Mouse (Mus musculus) hindbrain, embryonic 13.5 days (tissue): Measurements from ENCODE around the gene Spaca7. TPM values are rescaled to one million over a fixed set of nuclear protein-coding genes. Genes with fewer than 3 reads are reported as not detected.
"Not testable (repeated sequence)": the region's sequence is repeated elsewhere in the genome, so short reads cannot be mapped to it uniquely, and the experiment has no call there.

Source experiments
- ATAC-seq: fragments of 200-750 bp; cut with Nextera tagmentation; 2 replicates; pipeline ENCODE4 v1.8.0; 2017; ENCODE audit warnings: moderate TSS enrichment; ENCODE audit not compliant: low FRiP score
- H3K27ac ChIP-seq: fragments of 300-500 bp; sonication (generic); 2 replicates; pipeline ENCODE4 v1.5.1; 2015; ENCODE audit warnings: inconsistent platforms, mild to moderate bottlenecking, moderate library complexity
- H3K27me3 ChIP-seq: fragments of 300-500 bp; sonication (generic); 2 replicates; pipeline ENCODE4 v1.6.1; 2015; ENCODE audit warnings: mild to moderate bottlenecking, inconsistent platforms
- H3K36me3 ChIP-seq: fragments of 300-500 bp; sonication (generic); 2 replicates; pipeline ENCODE4 v1.6.1; 2015; ENCODE audit warnings: mild to moderate bottlenecking, inconsistent platforms
- H3K4me1 ChIP-seq: fragments of 300-500 bp; sonication (generic); replicated peaks from 2 replicates; pipeline ENCODE4 v1.6.1; 2015; ENCODE audit warnings: inconsistent platforms
- H3K4me2 ChIP-seq: fragments of 300-500 bp; sonication (generic); 2 replicates; pipeline ENCODE4 v1.6.1; 2015; ENCODE audit warnings: inconsistent platforms, mild to moderate bottlenecking, moderate library complexity
- H3K4me3 ChIP-seq: fragments of 300-500 bp; sonication (generic); 2 replicates; pipeline ENCODE4 v1.5.1; 2015; ENCODE audit warnings: mild to moderate bottlenecking, inconsistent platforms
- H3K9ac ChIP-seq: fragments of 300-500 bp; sonication (generic); 2 replicates; pipeline ENCODE4 v1.6.1; 2015; ENCODE audit warnings: mild to moderate bottlenecking, inconsistent platforms
- H3K9me3 ChIP-seq: fragments of 300-500 bp; sonication (generic); 2 replicates; pipeline ENCODE4 v1.6.1; 2016; ENCODE audit warnings: inconsistent platforms
- WGBS: fragments of 180-500 bp; shearing (Covaris S2); methylation state at CpG from one replicate; pipeline ENCODE4 v1.1.7; 2015; 5-methylcytosine and 5-hydroxymethylcytosine counted together
- polyA plus RNA-seq: library from polyadenylated mRNA; unstranded; fragments of >200 nt; fragmentation: Nextera tagmentation; extraction: Ambion mirVana; gene quantifications from 2 replicates; pipeline ENCODE4 v1.2.1, GENCODE M21; 2015

The Spaca7 gene
- polyA plus RNA-seq, 1 experiment from 2014 or later: not detected

- WGBS: 21% methylated on average over 11 of the region's 11 CpGs
- H3K4me2 ChIP-seq: no peak overlapping the region
- ATAC-seq: no peak
- H3K4me3 ChIP-seq: no peak overlapping the region
- no peaks in the 10 kb centered on the region for H3K36me3 ChIP-seq
- no peaks in the 10 kb centered on the region for H3K4me1 ChIP-seq
- no peak overlapping the region for H3K9ac ChIP-seq
- no peaks in the 10 kb centered on the region for H3K9me3 ChIP-seq
- no peak overlapping the region for H3K27ac ChIP-seq
- peaks cover 92% of the 10 kb centered on the region for H3K27me3 ChIP-seq
Observed at GRCm38 (mm10) chr8:12561403-12561960, 11.3 kb upstream of the Spaca7 start.

- Histone ChIP-seq H3K27me3 (peaks cover 77% of the 10 kb centered on the region), H3K4me1 (no peaks in the 10 kb centered on the region), H3K9me3 (no peaks in the 10 kb centered on the region), H3K4me3 (no peak overlapping the region), H3K36me3 (no peaks in the 10 kb centered on the region), H3K9ac (no peak overlapping the region), H3K27ac (no peak overlapping the region), H3K4me2 (no peak overlapping the region)
- peak; percentile 59; the same call in 1 of the 2 replicates for ATAC-seq
- 4% methylated on average over 4 of the region's 4 CpGs for WGBS
Observed at GRCm38 (mm10) chr8:12564307-12564706, 8.5 kb upstream of the Spaca7 start.

- ATAC-seq: no peak
- Histone ChIP-seq H3K27ac (no peak overlapping the region), H3K9ac (no peak overlapping the region), H3K4me2 (no peak overlapping the region), H3K9me3 (no peaks in the 10 kb centered on the region), H3K27me3 (peaks cover 67% of the 10 kb centered on the region), H3K4me1 (no peaks in the 10 kb centered on the region), H3K4me3 (no peak overlapping the region), H3K36me3 (no peaks in the 10 kb centered on the region)
- WGBS: 64% methylated on average over 10 of the region's 10 CpGs
Observed at GRCm38 (mm10) chr8:12565488-12565887, 7.3 kb upstream of the Spaca7 start.

GRCm38 (mm10) chr8:12566509-12566908 is 6.3 kb upstream of the Spaca7 start:
- H3K9ac ChIP-seq: no peak overlapping the region
- no peaks in the 10 kb centered on the region for H3K9me3 ChIP-seq
- no peak overlapping the region for H3K27ac ChIP-seq
- no peaks in the 10 kb centered on the region for H3K4me1 ChIP-seq
- no peak overlapping the region for H3K4me3 ChIP-seq
- no peak overlapping the region for H3K4me2 ChIP-seq
- no peak for ATAC-seq
- H3K27me3 ChIP-seq: peaks cover 59% of the 10 kb centered on the region
- H3K36me3 ChIP-seq: no peaks in the 10 kb centered on the region
- WGBS: 55% methylated on average over 7 of the region's 7 CpGs

GRCm38 (mm10) chr8:12576003-12576402 is 3.2 kb downstream of the Spaca7 start:
- WGBS: 66% methylated on average over 5 of the region's 5 CpGs
- Histone ChIP-seq H3K4me2 (no peak overlapping the region), H3K9ac (no peak overlapping the region), H3K27ac (no peak overlapping the region), H3K9me3 (no peaks in the 10 kb centered on the region), H3K36me3 (no peaks in the 10 kb centered on the region), H3K4me1 (0 out of 2 replicates have a peak, but pooled peaks cover 3% of the 10 kb centered on the region), H3K4me3 (no peak overlapping the region), H3K27me3 (peaks cover 25% of the 10 kb centered on the region)
- no peak for ATAC-seq

- 0 out of 2 replicates have a peak, but pooled peaks cover 3% of the 10 kb centered on the region for H3K4me1 ChIP-seq
- no peak overlapping the region for H3K9ac ChIP-seq
- WGBS: 55% methylated on average over 6 of the region's 6 CpGs
- H3K4me3 ChIP-seq: no peak overlapping the region
- H3K27ac ChIP-seq: no peak overlapping the region
- H3K27me3 ChIP-seq: peaks cover 25% of the 10 kb centered on the region
- H3K9me3 ChIP-seq: no peaks in the 10 kb centered on the region
- H3K36me3 ChIP-seq: no peaks in the 10 kb centered on the region
- no peak overlapping the region for H3K4me2 ChIP-seq
- no peak for ATAC-seq
Observed at GRCm38 (mm10) chr8:12576739-12577138, 3.9 kb downstream of the Spaca7 start.

GRCm38 (mm10) chr8:12579339-12579999 is 6.6 kb downstream of the Spaca7 start:
- H3K4me2 ChIP-seq: peak overlapping the region; percentile 19; the same call in 1 of the 2 replicates
- not testable (repeated sequence) for ATAC-seq
- WGBS: 52% methylated on average over 19 of the region's 19 CpGs

GRCm38 (mm10) chr8:12583785-12584184 is 11.0 kb downstream of the Spaca7 start:
- Histone ChIP-seq H3K4me1 (0 out of 2 replicates have a peak, but pooled peaks cover 3% of the 10 kb centered on the region), H3K4me2 (no peak overlapping the region), H3K4me3 (no peak overlapping the region), H3K27me3 (peaks cover 5% of the 10 kb centered on the region; the same call in 1 of the 2 replicates), H3K9ac (no peak overlapping the region), H3K36me3 (no peaks in the 10 kb centered on the region), H3K9me3 (no peaks in the 10 kb centered on the region), H3K27ac (no peak overlapping the region)
- no peak for ATAC-seq
- 88% methylated on average over 5 of the region's 5 CpGs for WGBS

More at GRCm38 (mm10) chr8:12579339-12579999, 6.6 kb downstream of the Spaca7 start:
- H3K27me3 ChIP-seq, H3K4me3 ChIP-seq, H3K9me3 ChIP-seq, H3K36me3 ChIP-seq, H3K4me1 ChIP-seq, H3K9ac ChIP-seq, H3K27ac ChIP-seq: not testable (repeated sequence)

- WGBS: 25% methylated on average over 6 of the region's 6 CpGs
- Histone ChIP-seq H3K4me1 (no peaks in the 10 kb centered on the region), H3K9ac (no peak overlapping the region), H3K36me3 (no peaks in the 10 kb centered on the region), H3K4me3 (no peak overlapping the region), H3K4me2 (no peak overlapping the region), H3K27me3 (peaks cover 18% of the 10 kb centered on the region; the same call in 1 of the 2 replicates), H3K9me3 (no peaks in the 10 kb centered on the region), H3K27ac (no peak overlapping the region)
- 0 out of 2 replicates have a peak, but pooled peaks have one; percentile 38 for ATAC-seq
Observed at GRCm38 (mm10) chr8:12607223-12607622, 34.4 kb downstream of the Spaca7 start.

GRCm38 (mm10) chr8:12608810-12609209 is 36.0 kb downstream of the Spaca7 start:
- Histone ChIP-seq H3K27ac (no peak overlapping the region), H3K4me3 (no peak overlapping the region), H3K27me3 (peaks cover 16% of the 10 kb centered on the region; the same call in 1 of the 2 replicates), H3K36me3 (no peaks in the 10 kb centered on the region), H3K4me2 (no peak overlapping the region), H3K9me3 (no peaks in the 10 kb centered on the region), H3K4me1 (peaks cover 3% of the 10 kb centered on the region; the same call in 1 of the 2 replicates), H3K9ac (no peak overlapping the region)
- WGBS: 86% methylated on average over 10 of the region's 10 CpGs
- no peak for ATAC-seq

- WGBS: 60% methylated on average over 12 of the region's 12 CpGs
- H3K27ac ChIP-seq: no peak overlapping the region
Observed at GRCm38 (mm10) chr8:12609752-12610449, 37.1 kb downstream of the Spaca7 start.

GRCm38 (mm10) chr8:12613201-12613600 is 40.4 kb downstream of the Spaca7 start:
- Histone ChIP-seq H3K36me3 (peaks cover 26% of the 10 kb centered on the region), H3K9me3 (no peaks in the 10 kb centered on the region), H3K27me3 (no peaks in the 10 kb centered on the region), H3K4me2 (no peak overlapping the region), H3K4me3 (no peak overlapping the region), H3K9ac (no peak overlapping the region), H3K4me1 (peaks cover 3% of the 10 kb centered on the region; the same call in 1 of the 2 replicates), H3K27ac (no peak overlapping the region)
- no peak for ATAC-seq
- WGBS: 53% methylated on average over 7 of the region's 7 CpGs

More at GRCm38 (mm10) chr8:12609752-12610449, 37.1 kb downstream of the Spaca7 start:
- no peak; the same call in 1 of the 2 replicates for ATAC-seq
- H3K4me2 ChIP-seq: no peak overlapping the region
- H3K27me3 ChIP-seq: peaks cover 12% of the 10 kb centered on the region; the same call in 1 of the 2 replicates
- peaks cover 3% of the 10 kb centered on the region for H3K36me3 ChIP-seq
- no peak overlapping the region for H3K9ac ChIP-seq
- peaks cover 3% of the 10 kb centered on the region; the same call in 1 of the 2 replicates for H3K4me1 ChIP-seq
- no peak overlapping the region for H3K4me3 ChIP-seq
- no peaks in the 10 kb centered on the region for H3K9me3 ChIP-seq
